Mouse (Mus musculus): Measurements from ENCODE around the gene Sgcb.
"Not testable (repeated sequence)": the region's sequence is repeated elsewhere in the genome, so short reads cannot be mapped to it uniquely, and the experiment has no call there.

Gene Sgcb

GRCm38 (mm10) chr5:73632291-73632690, 15.3 kb downstream of the Sgcb start, which contains the start of gene Lrrc66:
TSS of gene Lrrc66 (minus strand) at chr5:73632526.
- no peak for DNase-seq

DNA sequence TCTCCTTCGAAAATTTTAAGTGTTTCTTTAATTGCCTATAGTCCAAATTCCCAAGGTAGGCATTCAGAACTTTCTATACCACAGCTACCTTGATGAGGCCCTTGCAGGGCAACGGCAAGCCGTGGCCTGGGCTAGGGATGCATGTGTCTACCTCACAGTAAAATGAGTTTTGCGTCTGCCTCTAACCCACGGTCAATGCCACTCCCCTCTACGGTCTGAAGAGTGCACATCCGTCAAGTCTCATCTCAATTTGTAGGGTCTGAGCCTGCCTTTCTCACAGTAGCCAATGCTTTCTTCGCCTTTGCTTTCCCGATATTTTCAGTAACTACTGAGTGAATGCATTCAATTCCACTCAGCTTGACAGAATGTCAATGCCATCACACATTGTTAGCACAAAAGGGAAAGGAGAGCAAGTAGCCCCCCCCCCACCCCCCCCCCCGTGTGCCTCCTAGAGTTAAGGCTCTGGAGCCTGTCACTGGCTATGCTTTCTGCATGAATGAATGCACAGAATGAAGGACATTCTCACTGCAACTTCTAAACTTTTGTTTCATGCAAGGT, 16.5 kb downstream of the Sgcb start:
- no peak for DNase-seq

GRCm38 (mm10) chr5:73630141-73630540, 17.4 kb downstream of the Sgcb start:
- DNase-seq: no peak

- no peak for DNase-seq
Observed at GRCm38 (mm10) chr5:73627991-73628390, 19.6 kb downstream of the Sgcb start.

DNA sequence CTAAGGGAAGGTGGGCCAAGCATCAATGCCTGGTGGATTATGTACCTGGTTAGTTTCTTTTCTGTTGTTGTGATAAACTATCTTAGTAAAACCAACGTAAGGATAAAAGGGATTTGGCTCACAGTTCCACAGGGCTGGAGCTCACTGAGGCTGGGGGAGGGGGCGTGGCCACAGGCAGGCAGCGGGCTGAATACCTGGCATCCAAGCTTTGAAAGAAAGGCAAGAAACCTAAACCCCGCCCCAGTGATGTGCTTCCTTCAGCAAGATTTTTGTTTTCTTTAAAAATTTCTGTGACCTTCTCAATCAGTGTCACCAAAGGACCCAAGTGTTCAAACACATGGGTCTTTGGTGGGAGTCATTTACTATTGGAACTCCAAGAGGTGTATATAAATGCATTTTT, 20.0 kb downstream of the Sgcb start:
- DNase-seq: no peak

GRCm38 (mm10) chr5:73626842-73627241, 20.7 kb downstream of the Sgcb start:
- no peak for DNase-seq

GRCm38 (mm10) chr5:73625505-73625904, 22.1 kb downstream of the Sgcb start:
- DNase-seq: no peak

GRCm38 (mm10) chr5:73618969-73619368, 28.6 kb downstream of the Sgcb start:
- DNase-seq: no peak

GRCm38 (mm10) chr5:73615211-73615610, 32.4 kb downstream of the Sgcb start:
- DNase-seq: no peak

- DNase-seq: no peak
Observed at GRCm38 (mm10) chr5:73613296-73613695, 34.3 kb downstream of the Sgcb start.

GRCm38 (mm10) chr5:73611071-73611470, 36.5 kb downstream of the Sgcb start:
- no peak for DNase-seq

DNA sequence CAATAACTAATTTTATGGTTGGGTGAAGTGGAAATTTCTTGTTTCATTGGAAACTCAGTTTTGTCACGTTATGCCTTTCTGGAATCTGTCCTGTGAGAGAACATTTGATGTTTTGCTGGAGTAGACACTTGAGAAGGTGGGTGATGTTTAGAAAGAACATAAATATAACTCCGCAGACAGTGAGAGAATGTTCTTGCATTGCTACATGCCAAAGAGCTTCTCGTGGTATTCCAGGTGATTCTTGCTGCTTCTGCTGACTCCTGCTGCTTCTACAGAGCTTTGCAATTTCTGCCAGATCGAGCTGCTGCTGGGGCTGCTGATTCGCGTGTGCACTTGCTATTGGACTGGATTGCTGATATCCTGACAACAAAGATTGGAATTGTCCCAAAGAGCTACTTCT, 42.6 kb downstream of the Sgcb start:
- DNase-seq: no peak

DNA sequence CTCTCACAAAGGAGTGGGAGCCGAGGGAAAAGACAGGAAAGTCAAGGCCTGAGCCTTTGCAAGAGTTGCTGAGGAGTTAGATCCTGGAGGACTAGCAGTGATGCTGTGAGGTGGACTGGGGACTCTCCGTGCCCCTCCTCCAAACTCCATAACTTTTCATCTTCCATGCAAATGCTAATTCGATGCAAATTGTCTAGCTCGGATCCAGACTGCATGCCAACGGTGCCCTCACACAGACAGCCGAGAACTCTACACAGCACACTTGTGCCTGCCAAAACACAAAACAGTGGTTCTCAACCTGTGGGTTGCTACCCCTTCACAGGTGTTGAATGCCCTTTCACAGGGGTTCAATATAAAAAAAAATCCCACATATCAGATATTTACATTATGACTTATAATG, 43.0 kb downstream of the Sgcb start:
- no peak for DNase-seq

- DNase-seq: no peak
Observed at GRCm38 (mm10) chr5:73602865-73603264, 44.7 kb downstream of the Sgcb start.

DNA sequence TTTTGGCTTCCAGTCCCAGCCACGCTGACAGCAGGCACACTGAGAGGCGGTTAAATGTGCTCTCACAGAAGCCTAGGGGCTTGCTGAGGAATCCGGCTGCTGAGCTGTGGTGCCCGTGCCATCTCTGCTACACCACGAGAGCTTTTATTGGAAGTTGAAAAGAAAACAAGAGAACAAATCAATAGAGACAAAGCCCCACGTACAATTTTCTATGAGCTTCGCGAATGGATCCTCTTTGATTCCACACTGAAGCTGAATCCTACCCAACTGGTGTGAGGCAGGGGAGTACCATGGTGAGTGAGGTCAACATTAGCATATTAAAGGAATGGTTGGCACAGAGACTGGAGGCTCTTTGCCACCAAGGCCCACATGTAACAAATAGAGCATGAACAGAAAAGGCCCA, 46.2 kb downstream of the Sgcb start:
- DNase-seq: peak; percentile 14

DNA sequence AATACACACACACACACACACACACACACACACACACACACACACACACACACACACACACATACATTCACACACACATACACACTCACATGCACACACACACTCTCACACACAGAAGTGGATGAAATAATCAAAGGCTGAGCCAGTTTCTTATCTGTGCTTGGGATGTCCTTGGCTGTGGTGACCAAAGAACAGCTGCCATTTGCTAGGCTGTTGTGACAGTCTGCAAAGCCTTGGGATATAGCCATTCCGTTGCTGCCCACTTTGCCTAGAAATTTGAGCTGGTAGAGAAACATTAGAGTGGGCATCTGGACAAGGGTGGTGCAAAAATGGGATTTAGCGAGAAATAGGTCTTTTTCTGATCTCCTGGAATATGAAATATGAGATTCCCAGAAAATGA, 47.6 kb downstream of the Sgcb start:
- no peak for DNase-seq

DNA sequence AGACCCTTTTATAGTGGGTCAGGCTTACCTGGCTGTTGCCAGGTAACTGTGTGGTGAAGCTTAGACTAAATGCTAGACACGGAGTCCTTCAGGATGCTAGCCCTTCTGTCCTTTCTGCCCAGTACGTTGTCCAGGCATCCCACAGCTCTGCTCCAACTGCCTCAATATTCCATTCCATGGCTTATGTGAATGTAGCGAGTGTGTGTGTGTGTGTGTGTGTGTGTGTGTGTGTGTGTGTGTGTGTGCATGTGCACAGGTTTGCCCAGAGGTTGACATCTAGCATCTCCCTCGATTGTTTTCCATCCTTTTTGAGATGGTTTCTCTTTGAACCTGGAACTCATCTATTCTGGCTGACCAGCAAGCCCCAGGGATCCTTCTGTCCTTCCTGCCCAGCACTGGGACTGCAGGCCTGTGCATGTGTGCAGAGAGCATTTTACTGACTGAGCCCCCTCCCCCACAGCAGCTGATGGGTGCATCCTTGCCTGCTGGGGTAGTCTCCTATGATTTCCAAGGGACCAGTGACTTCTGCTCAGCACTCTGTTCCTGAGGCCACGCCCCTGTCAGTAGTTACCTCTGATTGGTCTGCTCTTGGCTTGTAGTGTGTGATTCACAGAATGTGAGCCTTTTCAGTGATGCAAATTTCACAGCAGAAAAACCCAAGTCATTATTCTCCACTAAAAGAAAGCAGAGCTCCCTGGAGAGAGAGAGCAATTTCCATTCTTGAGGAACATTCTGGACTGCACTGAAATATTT, 48.5 kb downstream of the Sgcb start:
- no peak for DNase-seq

DNA sequence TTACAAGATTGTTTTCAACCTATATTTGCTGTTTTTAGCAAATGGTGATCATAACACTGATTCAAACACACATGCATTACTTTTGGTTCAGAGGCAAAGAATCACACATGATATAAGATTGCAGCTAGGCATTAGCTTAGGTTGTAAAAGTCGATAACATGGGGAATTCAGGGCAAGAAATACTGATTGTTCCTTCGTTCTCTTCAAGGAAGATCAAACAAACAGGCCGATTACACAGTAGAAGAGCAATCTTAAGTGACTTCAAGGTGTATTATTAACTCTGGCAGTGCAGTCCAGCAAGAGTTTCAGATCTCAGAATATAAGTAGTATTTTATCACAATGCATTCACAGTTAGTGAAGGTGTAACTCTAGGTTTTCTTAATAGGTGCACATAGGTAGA, 60.5 kb downstream of the Sgcb start:
- no peak for DNase-seq

DNA sequence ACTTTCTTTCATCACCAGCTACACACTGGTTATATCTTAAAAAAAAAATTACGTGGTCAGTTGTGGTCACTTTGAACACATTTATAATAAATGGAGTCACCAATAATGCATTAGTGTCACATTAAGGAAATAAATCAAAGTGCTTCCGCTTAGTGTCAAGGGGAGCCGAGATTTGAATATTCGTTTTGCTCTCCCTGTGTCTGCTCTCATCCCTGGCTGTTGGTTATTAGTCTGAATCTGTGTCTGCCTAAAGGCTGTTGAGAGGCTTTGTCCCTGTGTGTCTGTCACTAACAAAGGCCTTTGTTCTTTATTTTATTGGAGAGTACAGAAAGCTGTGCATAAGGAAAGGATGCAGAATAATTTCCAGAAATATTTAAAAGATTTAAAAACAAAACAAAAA, 61.0 kb downstream of the Sgcb start:
- no peak for DNase-seq

GRCm38 (mm10) chr5:73585212-73586115, 62.1 kb downstream of the Sgcb start:
- DNase-seq: peak; percentile 40

- not testable (repeated sequence) for DNase-seq
Observed at GRCm38 (mm10) chr5:73584011-73584410, 63.6 kb downstream of the Sgcb start.

All from cerebellum, adult 9-10 months (tissue).